Mouse (Mus musculus): ENCODE results near the gene Siae. TPM values are rescaled to one million over a fixed set of nuclear protein-coding genes. Genes with fewer than 3 reads are reported as not detected.
A peak's percentile ranks its signal among the peaks of the same experiment; 100 is the strongest.

Gene Siae
- total RNA-seq, 1 experiment from 2014 or later = 12.2 TPM

DNA sequence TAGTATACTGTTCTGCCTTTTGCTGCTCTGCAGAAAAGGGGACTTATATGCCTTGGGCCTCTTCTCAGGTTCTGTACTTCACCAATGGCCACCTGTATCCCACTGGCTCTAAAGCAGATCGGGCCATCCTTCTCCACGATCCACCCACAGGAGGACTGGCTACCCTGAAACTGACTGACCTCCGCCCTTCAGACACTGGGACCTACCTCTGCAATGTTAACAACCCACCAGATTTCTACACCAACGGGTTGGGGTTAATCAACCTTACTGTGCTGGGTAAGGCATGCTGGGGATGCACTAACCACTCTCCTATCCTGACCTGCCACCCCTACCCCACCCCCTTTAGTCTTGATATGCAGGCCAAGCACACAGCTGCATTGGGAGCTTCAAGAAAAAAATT, 15.3 kb upstream of the Siae start:
- ATAC-seq (replicated peaks; ENCODE audit: low read depth, poor library complexity, severe bottlenecking) = no peak

DNA sequence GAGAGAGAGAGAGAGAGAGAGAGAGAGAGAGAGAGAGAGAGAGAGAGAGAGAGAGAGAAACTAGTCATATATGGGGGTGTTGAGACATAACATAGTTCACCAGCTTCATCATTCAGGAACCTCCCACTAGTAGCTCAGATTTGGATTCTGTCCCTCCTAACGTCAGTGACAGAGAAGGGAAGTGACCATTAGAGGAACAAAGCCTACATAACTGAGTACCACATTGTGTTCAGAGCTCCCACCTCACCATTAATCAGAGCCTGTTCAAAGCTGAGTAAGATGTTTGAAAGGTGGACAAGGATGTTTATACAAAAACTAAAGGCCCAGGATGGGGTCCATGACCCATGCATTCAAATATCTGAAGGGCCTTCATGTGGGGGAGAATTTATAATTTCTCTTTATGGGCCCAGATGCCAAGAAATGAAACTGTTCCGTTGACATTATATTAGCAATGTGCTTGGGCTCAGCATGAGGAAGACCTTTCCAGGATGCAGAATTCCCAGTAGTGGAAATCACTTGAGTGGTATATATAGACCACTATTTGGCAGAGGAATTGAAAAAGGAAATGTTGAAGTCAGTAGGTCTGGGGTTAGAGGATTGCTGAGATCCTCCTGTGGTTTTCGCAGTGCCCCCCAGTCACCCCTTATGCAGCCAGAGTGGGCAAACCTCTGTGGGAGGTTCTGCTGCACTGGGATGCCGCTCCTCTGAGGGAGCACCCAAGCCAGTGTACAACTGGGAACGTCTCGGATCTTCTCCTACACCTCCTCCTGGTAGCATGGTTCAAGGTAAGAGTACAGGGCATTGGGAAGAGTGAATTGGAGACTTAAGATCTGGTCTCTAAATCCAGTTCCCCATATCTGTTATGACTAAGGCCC, 14.6 kb upstream of the Siae start:
- ATAC-seq (replicated peaks; ENCODE audit: low read depth, poor library complexity, severe bottlenecking) = no peak

DNA sequence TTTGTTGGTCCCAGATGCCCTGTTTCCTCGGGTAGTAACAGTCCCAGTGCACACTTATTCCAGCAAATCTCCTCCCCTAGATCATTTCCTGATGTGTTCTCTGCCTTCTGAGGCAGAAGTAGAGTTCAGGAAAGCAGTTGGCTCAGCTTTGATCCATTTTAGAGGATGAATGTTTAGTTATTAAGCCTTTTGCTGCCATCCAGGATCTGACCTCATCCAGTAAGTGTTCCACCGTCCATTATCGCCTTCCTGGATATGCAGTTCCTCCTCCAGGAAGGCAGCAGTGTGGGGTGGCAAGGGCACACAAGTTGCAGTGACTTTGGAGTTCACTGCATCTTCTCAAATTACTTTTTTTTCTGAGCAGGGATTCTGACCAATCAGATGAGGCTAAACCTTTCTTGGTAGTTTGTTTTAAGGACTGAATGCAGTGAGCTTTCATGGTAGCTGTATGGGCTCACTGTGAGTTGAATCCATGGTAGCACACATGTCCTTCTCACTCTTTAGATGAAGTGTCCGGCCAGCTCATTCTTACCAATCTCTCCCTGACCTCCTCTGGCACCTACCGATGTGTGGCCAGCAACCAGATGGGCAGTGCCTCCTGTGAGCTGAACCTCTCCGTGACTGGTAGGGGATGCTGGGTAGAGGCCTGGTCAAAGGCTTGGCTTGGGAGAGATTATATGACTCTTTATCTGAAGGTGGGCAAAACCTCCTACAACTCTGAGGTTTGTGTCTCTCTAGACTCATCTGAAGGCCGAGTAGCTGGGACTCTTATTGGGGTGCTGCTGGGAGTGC, 13.5 kb upstream of the Siae start:
- ATAC-seq (replicated peaks; ENCODE audit: low read depth, poor library complexity, severe bottlenecking) = no peak

DNA sequence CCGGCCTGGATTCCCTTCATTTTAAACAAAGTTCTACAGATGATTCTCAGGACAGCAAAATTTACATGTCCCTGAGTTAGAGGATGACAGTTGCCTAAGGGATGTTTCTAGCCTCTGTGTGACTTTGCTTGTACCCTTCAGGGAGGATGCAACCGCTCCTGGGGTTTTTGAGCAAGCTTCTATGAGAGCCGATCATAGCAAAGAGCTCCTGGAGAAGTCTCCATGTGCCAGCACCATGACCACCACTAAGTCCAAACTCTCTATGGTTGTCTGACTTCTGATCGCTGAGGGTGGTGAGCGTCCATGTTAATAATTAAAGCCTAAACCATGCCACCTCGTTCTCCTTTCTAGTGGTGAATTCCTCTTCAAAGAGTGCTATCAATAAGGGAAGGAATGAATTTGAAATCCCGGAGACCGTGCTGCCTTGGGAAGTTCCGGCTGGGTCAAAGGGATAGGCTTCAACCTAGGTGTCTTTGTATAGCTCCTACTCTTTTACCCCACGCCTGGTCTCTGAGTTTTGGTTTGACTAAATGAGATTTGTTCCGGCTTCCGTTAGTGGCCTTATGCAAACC, 11.5 kb upstream of the Siae start:
- no peak for ATAC-seq (replicated peaks; ENCODE audit: low read depth, poor library complexity, severe bottlenecking)

DNA sequence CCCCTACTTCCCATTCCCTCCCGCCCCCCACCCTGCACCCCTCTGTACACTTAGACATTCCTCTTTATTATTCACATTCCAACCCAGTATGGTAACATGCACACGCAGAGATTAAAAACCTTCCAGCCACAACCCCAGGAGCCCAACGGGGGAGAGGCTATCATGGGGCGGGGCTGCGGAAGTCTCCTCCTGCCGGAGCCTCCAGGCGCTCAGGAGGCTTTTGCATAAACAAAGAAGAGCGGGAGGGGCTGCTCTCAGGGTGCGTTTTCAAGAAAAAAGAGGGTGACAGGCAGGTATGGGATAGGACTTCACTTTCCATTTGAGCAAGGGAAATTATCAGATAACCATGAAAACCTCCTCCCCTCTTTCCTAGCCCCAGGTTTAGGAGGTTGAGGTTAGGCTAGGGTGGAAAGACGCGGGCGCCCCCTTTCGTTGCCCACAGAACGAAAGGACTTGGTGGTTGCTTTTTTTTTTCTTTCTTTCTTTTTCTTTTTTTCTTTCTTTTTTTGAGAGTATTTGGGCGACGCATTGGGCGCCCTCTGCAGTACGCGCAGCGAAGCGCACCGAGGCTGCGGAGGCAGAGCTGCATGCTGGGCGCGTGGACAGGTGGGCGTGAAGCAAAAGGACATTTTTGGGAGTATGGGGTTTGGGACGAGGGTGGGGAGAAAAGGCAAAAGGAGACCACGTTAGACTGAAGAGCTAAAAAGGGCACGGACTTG, 10.9 kb upstream of the Siae start:
- peak; percentile 74 for ATAC-seq (replicated peaks; ENCODE audit: low read depth, poor library complexity, severe bottlenecking)

DNA sequence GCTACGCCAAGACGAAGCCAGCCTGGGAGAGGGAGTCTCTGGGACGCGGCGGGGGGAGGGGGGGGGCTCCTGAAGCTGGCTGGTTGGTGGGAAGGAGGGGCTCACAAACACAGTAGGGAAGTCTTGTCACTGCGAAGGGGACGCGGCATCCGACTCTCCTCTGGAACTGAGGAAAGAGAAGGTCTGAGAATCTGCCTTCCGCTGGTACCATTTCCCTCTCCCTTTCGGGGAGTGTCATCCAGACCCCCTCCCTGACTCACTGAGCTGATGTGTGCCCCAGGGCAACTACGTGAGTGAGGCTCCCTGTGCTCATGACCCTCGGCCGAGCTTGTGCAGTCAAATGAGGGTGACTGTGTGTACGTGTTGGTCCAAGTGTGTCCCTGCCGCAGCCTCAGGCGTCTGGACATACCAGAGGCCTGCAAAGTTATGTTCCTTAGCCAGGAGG, 10.3 kb upstream of the Siae start:
- no peak for ATAC-seq (replicated peaks; ENCODE audit: low read depth, poor library complexity, severe bottlenecking)

DNA sequence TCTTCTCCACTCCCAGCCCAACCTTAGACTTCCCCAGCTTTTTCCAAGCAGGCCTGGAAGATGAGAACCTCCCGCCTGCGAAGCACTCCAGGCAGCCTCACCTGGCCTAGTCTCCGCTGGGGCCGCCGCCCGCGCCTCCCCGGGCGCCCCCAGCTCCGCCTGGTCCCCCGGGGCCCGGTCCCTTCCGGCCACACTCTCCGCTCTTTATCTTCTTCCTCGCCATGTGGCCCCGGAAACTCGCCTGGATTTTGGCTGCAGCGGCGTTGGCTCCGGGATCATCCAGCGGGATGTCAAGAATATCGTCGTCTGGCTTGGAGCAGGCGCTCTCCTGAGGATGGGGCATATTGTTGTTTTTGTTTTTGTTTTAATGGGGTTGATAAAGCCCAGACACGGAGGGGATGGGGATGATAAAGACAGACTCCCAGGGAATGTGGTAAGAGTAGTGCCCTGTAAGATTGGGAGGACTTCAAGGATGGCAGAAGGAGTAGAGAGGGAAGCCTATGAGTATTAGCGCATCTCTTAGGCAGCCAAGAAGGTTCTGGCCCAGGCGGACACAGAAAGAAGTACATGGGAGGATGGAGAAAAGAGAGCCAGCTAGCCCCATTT, 9.5 kb upstream of the Siae start:
- ATAC-seq (replicated peaks; ENCODE audit: low read depth, poor library complexity, severe bottlenecking) = no peak

DNA sequence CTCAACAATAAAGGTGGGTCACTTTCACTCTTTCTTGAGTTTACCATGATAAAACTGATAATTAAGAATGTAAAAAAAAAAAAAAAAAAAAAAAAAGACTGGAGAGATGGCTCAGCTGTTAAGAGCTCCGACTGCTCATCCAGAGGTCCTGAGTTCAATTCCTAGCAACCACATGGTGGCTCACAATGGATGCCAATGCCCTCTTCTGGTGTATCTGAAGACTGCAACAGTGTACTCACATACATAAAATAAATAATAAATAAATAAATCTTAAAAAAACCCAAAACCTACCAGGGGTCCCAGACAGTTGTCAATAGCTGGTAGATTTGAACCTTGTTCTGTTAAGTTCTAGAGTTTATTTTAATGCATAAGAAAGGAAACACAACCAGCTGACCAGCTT, 8.6 kb upstream of the Siae start:
- ATAC-seq (replicated peaks; ENCODE audit: low read depth, poor library complexity, severe bottlenecking) = no peak

DNA sequence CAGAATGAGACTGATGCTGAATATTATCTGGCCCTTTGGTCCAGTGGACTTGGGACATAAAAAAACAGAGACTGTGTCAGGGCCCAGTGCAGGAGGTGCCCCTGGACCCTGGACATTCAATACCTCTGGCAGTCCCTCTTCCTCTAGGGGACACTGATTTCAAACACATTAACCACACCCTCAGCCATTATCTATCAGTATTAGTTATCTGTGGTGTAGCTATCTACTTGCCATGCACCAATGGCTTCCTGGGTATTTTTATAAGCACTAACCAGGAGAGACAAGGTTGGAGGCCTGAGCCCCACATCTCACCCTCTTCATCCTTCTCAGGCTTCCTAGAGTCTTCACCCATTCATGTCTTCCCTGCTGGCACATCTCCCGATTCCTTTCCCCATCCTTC, 5.1 kb upstream of the Siae start:
- ATAC-seq (replicated peaks; ENCODE audit: low read depth, poor library complexity, severe bottlenecking) = no peak

DNA sequence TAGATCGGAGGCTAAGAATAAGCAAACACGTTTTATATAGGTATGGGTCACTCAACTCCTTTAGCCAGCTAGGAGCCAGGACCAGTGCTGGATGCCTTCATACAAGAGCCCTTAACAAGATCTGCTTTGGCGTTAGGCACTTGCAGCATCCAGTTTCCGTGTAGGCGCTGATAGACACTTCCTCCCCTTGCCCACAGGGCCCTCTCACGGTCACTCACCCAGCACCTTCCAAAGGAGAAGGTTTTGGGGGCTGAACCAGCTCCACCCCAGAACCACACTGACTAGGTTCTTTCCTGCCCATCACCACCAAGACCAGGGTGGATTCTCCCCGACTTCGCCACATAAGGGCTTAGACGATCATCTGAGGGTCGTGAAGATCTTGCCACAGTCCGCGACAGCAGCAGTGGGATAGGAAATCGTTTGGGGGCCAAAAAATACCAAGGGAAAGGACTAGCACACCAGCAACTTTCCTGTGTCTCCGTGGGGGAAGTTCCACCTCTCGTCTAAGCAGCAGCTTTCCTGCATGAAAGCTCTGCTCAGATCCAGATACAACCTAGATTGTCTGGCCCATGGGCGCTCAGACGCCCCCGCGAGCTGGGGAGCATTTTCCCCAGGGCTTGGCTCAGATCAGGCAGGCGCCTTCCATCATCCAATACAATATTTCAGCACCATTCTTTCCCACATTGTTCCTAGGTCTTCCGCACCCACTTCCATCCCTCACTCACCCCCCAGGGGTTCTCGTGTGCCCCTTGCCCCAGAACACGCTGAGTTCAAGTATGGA, 3.6 kb upstream of the Siae start:
- peak; percentile 33 for ATAC-seq (replicated peaks; ENCODE audit: low read depth, poor library complexity, severe bottlenecking)

DNA sequence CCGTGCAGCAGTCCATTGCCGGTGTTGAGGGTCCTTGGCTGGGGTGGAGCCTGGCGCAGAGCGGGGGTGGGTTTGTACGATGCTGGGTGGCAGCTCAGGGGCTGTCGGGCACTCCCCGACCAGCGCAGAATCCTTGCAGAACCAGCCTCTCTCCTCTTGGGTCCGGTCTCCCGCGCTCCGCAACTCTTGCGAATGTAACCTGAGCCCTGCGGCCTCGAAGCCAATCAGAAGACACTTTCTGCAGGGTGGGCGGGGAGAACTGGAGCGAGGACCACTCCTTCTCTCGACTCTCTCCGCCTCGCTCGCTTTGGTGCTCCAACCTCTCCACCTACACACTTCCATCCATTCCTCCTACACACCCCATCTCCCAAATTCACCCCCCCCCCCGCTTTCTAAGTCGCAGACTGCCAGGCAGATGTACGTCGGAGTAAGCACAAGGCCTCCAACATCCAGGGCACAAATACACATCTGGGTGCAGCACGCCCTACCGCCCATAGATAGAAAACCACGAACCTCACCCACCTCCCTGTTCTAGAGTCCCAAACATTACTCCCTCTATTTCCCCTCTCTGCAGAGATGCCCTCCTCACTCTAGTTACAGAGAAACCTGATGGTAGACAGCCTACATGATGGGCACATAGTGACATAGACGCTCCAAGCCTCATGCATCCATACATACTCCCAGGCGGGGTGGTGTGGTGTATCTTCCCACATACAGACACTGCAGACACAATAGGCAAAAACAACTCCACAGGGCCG, 2.8 kb upstream of the Siae start, which contains the start of gene Nrgn:
Gene Nrgn (minus strand): TSS at position 369 of the 758 bp plus-strand sequence.
- peak; percentile 77 for ATAC-seq (replicated peaks; ENCODE audit: low read depth, poor library complexity, severe bottlenecking)

DNA sequence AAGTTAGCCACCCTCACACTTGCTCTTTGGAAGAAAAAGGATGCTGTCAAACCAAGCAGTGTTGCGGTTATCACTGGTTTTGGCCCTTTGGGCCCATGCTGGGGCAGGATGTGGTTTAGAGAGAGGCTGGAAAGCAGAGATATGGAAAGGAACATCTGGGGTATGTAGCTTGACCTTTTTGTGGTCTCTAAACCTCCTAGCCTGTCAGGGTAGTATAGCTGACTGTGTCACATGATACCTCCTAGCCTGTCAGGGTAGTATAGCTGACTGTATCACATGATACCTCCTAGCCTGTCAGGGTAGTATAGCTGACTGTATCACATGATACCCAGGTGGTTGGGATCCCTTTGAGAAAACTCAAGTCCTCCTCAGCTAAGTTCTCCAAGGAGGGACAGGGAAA, 1.2 kb upstream of the Siae start:
- peak; percentile 69 for ATAC-seq (replicated peaks; ENCODE audit: low read depth, poor library complexity, severe bottlenecking)

DNA sequence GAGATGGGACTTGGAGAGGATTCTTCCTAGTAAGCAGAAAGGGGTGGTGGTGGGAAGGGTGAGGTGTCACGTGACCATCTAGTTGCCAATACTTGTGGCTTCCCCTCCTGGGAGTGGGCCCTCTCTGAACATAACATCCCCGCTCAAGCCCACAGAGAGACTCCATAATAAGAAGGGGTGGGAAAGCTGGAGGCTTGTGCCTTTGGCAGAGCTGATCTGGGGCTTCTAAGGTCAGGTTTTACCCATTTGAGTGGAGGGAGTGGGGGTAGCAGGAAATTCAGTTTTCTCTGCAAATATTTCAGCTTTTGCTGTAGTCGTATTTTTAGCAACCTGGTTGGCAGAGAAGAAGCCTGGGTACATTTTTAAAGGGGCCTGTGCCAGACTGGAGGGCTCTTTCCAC, 868 bp downstream of the Siae start:
- ATAC-seq (replicated peaks; ENCODE audit: low read depth, poor library complexity, severe bottlenecking) = no peak

DNA sequence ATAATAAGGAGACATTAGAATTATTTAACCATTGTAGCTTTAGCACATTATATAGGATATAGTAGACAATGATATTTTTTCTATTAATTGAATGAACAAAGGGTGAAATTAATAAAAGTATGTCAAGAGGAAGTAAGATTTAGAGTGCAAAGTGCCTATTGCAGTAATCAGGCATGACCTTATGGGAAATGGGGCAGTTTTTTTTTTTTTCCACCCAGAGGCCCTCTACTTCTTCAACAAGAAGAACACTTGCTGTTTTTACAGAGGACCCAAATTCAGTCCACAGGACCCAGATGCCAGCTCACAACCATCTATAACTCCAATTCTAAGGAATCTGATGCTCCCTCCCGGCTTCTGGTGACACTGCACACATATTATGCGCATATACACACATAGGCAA, 5.1 kb downstream of the Siae start:
- ATAC-seq (replicated peaks; ENCODE audit: low read depth, poor library complexity, severe bottlenecking) = 0 out of 2 replicates have a peak, but pooled peaks have one; percentile 37

DNA sequence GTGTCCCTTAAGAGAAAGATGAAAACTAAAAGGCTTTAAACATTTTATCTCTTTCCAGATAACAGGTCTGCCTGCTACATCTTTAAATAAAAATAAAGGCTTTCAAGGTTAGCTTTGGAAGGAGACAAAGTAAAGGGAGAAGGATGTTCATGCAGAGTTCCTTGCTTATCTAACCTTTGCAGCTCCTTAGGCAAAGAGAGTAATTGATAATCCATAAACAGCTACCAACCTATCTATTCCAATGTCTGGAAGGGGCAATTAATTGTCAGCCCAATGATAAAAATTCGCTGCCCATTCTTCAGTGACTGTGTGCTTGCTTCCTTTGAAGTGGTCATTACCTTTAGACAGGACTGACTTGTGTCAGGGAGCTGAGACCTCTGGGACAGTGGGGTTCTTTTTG, 8.3 kb downstream of the Siae start:
- no peak for ATAC-seq (replicated peaks; ENCODE audit: low read depth, poor library complexity, severe bottlenecking)

DNA sequence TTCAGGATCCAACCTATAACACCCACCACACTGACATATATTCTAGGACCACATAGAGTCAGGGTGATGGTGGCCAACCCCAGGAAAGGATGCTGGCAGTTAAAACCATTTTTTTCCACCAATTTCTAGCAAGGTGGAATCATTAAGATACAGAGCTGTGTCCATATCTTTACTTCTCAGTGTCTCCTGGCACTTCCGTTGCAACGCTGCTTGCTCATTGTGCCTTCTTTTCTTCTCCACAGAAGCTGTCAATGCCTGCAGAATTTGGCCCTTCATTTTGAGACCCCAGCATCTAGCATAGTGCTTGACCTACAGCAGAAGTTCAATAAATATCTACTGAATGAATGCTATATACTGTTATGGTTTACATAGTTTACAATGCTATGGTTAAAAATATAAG, 11.5 kb downstream of the Siae start:
- peak; percentile 45 for ATAC-seq (replicated peaks; ENCODE audit: low read depth, poor library complexity, severe bottlenecking)

DNA sequence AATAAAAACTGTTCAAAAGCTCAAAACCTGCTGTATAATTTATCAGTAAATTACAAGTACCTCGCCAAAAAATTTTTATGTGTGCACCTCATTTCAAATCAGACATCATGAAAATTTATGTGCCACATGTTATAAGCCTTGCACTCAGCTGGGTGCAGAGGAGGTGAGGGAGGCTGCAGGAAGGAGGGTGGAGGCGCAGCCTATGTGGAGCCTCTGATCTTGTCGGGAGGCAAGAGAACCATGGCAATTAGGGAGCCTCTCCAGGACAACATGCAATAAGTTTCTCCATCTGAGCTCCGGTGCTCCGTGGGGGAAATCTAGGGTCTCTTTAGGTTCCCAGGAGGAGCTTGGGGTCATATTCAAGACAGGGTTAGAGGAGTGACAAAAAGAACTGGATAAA, 12.0 kb downstream of the Siae start:
- no peak for ATAC-seq (replicated peaks; ENCODE audit: low read depth, poor library complexity, severe bottlenecking)

DNA sequence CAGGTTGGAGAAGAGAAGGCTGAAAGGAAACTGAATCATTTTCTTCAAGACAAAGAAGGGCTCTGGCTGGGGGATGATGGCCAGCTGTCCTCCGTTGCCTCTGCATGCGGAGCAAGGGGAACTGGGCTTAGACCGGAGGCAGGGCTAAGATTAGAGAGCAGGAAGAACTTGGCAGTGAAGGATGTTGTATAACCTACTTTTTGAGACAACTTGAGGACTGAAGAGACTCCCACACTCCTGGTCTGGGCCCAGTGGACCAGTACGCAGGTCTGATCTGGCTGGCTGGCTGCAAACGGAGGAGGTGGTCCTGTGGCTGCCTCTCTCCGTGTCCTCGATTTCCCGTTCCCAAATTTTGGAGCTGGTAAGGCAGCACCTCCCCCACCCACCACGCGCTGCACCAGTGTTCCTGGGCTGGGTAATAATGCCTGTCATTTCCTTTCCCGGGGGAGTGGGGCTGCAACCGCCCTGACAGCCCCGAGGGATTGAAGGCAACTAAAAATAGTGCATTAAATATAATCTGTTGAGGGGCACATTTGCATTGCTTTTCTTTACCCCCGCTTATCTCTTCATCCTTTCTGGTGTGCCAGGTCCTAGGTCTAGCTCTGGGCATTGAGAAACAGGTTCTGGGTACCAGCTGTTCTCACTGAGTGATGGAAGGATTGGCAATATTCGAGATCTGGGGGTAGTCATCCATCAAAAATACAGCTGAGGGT, 12.6 kb downstream of the Siae start:
- ATAC-seq (replicated peaks; ENCODE audit: low read depth, poor library complexity, severe bottlenecking) = peak; percentile 57

Measured in common myeloid progenitor, adult 5-6 weeks (primary cell).